Mouse (Mus musculus): ENCODE measurements around the gene Lrrc29.
A peak's percentile ranks its signal among the peaks of the same experiment; 100 is the strongest.

Gene Lrrc29

DNA sequence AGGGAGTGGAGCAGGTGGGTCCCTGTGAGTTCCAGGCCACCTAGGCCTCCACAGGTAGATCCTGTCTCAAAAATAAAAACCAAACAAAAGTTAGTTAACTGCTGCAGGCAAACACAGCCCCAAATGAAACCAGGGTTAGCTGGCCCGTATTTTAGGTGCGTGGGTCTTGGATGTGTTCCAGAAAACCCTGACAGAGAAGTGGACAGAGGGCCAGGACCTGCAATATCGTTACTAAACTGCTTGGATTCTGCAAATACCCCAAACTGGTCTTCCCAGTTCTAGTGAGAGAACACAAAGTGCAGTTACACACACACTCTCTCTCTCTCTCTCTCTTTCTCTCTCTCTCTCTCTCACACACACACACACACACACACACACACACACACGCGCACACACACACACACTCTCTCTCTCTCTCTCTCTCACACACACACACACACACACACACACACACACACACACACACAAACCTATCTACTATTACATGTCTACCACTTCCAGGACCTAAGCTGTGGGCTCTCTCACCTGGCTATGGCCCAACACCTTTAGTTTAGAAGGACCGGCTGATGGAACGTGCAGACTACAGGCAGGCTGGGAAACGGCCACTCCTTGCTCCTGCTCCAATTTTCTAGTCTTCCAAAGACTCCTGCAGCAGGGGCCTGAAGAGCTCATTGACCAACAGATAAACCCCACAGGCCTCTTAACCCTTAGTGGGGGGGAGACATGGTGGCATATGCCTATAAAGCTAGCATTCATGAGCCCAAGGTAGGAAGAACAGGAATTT is 17.9 kb upstream of the Lrrc29 start:
- no peak for DNase-seq

DNA sequence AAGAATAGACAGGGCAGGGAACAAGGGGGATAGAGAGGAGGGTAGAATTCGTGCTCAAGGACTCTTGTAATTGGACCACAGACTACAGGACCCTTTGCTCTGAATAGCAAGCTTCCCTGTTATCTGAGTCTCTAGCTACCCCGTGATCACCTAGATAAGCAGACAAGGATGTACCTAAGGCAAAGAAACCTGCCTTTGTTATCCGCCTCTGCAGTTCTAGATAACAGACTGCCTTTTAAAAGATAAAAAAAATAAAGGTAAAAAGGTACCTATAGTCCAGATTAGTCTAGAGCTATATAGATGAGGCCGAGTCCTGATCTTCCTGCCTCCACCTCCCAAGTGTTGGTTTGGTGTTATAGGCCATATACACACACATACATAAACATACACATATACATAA is 16.7 kb upstream of the Lrrc29 start:
- no peak for DNase-seq

DNA sequence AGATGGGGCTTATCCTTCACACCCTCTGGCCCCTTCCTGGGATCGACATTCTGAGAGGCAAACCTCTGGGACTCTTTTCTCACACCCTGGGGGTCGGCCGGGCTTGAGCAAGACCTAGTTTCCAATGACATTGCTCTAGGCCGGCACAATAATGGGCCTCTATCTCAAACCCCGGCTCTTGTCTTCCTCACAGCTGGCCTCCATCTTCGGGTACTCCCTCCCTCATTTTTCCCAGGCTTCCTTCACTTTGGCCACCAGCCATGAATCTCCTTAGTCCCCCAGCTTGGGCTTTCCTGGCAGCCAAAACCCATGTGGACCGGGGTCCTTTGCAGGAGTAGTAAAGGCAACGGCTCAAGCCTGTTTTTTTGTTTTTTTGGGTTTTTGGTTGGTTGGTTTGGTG is 15.3 kb upstream of the Lrrc29 start:
- no peak for DNase-seq

DNA sequence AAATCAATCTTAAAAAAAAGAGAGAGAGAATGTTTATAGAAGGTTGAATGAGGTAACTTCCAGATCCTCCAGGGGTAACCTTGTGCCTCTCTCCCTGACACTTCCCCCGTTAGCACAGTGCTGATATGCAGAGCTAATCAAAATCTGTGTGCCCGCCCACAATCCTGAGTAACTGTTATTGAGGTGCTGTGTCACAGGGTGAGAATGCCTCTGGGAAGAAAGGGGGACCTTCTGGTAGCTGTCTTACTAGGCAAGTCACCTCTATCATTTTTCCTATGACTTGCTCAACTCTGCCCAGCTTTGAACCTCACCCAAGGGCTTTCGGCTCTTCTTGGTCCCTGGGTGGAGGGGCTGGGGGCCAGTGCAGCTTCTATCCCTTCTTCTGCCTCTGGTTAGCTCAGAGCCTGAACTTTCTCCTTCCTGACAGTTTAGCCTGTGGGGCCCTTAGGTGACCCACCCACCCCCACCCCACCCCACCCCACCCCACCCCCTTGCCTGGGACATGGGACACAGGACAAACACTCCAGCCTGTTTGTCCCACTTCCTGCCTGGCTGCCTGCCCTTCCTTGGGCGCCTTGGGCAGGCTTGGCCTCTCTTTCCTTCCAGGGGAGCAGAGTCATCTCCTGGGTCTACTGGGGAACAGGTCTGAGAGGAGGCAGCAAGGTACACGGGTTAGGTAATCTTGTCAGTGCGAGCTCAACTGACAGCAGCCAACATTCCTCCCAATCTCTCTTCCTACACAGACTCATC is 14.0 kb upstream of the Lrrc29 start:
- DNase-seq: peak; percentile 56 to 75

DNA sequence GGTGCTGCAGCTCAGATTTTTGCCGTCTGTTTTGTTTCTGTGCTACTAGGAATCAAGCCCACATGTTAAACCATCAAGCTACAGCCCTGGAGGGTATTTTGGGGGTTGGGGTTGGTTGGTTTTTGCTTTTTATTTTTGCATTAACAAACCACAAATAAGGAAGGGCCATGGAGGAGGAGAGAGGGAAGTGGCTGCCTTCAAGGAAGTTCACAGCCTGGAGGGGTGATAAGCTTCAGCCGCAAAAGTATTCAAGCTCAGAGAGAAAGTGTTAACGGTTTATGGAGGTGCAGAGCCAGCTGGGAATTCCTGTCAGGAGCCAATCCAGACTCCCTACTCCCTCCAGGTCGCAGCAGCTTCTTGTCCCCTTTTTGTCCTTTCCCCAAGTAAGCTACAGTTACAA is 12.9 kb upstream of the Lrrc29 start:
- DNase-seq: no peak

DNA sequence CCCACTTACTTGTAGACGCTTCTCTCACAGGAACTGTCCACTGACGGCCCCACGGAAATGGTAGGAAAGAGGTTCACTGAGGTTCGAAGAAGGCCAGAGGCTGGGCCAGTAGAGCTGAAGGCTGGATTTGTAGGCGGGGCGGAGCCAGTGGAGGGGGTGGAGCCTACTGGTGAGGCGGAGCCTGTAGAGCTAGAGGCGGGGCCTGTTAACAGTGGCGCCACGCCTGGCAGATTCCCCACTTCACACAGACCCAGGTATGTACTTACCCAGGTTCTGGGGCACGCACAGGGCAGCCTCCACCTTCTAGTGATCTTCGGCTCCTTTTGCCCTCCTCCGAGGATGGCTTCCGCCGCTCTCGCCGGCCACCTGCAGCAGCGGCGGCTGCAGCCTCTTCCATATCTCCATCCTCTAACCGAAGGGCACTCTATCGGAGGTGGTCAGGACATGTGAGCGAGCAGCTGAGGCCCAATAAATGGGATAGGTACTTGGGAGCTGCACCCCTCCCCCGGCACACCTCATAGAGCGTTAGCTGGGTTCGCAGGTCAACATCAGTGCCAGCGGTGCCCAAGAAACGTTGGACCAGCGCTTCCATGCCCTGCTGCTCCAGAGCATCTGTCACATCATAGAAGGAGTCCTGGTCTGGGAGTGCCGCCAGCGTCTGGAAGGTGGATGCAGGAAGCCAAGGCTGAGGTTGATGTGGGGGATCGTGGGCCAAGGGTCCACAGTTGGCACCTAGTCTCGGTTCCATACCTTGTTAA is 10.5 kb upstream of the Lrrc29 start:
- DNase-seq: no peak

DNA sequence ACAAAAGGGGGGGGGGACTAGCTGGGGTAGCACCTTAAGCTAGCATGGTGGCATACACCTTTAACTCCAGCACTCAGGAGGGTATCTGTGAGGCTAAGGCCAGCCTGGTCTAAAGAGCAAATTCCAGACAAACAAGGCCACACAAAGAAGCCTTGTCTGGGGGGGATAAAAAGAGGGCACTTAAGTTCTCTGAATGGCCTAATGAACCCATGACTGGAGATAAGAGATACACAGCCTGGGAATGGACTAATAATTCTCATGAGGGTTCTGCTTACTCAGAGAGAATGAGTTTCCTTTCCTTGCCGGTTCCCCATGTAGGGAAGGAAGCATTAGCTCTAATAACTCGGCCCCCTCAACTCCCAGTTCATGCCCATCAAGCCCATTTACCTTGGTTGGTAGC is 6.4 kb upstream of the Lrrc29 start:
- DNase-seq: no peak

- no peak for DNase-seq
Measured at GRCm38 (mm10) chr8:105331931-105332330, 5.9 kb upstream of the Lrrc29 start.

DNA sequence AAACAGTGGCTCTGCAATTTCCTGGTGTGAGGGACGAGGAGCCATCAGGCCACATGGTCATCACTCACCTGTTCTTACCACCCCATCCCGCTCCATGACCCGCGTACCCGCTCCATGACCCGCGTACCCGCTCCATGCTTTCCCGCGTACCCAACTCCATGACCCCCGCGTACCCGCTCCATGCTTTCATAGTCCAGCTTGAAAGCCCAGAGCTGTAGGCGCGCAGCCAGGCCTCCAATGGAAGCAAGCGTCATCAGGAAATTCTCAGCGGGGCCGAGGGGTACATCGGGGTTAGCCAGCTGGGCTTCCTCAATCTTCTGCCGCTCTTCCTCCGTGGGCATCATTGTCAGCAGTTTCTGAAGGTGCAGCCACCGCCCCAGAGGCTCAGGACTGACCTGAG is 5.4 kb upstream of the Lrrc29 start:
- DNase-seq: peak in 1 of 2 experiments; percentile 40

GRCm38 (mm10) chr8:105330325-105330724 is 4.2 kb upstream of the Lrrc29 start:
- DNase-seq: peak in 1 of 2 experiments; percentile 52

GRCm38 (mm10) chr8:105326968-105327367 is 890 bp upstream of the Lrrc29 start:
- no peak for DNase-seq

DNA sequence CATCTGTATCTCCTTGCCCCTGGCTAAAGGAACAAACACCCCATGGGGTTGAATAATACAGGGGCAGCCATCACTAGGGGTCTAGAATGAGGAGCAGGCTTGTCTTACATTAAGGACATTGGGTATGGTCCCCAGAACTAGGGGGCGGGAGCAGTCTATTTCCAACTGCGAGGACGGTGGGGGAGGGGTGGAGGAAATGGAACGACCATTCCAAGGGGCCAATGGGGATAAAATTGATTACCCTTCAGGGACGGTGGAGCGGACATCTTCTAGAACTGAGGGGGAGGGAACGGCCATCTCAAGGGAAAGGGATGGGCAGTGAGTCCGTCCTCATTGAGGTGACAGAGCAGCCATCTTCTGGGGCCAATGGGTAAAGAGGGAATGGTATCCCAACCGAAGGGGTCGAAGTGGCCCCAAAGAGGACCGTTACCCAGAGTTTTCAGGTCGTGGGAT is 411 bp downstream of the Lrrc29 start:
- no peak for DNase-seq

- DNase-seq: no peak
Measured at GRCm38 (mm10) chr8:105323183-105323582, 2.9 kb downstream of the Lrrc29 start.

DNA sequence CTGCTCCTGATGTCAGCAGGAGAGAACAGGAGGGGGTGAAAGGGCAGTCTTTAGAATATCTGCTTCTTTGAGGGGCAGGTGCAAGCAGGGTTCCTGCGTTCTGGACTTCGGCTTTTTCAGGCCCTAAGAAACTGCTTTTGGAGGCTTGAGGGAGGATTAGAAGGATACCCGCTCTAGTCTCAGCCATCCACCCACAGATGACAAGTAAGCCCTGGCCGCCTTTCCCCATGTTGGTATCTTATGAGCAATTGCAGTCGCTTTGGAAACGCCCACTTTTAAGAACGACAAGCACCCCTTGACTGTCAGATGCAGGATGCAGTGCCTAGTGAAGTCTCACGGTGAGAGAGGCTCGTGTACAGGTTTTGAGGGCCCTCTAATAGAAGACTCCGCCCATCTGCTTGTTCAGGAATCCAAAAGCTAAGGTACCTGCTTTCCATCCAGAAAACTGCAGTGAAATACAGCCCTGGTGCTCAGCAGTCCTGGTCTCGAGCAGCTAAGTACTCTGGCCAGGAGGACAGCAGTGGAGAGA is 7.4 kb downstream of the Lrrc29 start:
- no peak for DNase-seq

DNA sequence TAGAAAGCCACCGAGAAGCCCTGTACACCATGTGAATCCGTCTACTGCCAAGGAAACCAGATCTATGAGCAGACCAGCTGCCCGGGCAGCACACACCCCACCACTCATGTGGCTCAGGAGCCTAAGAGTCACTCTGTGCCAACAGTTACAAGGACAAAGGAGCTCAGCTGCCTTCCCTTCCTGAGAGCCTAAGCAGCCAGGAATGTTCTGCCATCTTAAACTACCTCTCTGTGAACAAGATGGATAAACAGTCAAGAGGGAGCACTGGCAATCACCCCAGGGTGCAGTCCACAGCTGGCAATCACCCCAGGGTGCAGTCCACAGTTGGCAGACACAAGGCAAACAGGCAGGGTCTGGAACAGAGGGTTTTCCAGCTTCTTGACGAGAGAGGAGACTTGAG is 8.1 kb downstream of the Lrrc29 start:
- DNase-seq: no peak

- DNase-seq: no peak
Measured at GRCm38 (mm10) chr8:105315073-105315769, 10.9 kb downstream of the Lrrc29 start.

DNA sequence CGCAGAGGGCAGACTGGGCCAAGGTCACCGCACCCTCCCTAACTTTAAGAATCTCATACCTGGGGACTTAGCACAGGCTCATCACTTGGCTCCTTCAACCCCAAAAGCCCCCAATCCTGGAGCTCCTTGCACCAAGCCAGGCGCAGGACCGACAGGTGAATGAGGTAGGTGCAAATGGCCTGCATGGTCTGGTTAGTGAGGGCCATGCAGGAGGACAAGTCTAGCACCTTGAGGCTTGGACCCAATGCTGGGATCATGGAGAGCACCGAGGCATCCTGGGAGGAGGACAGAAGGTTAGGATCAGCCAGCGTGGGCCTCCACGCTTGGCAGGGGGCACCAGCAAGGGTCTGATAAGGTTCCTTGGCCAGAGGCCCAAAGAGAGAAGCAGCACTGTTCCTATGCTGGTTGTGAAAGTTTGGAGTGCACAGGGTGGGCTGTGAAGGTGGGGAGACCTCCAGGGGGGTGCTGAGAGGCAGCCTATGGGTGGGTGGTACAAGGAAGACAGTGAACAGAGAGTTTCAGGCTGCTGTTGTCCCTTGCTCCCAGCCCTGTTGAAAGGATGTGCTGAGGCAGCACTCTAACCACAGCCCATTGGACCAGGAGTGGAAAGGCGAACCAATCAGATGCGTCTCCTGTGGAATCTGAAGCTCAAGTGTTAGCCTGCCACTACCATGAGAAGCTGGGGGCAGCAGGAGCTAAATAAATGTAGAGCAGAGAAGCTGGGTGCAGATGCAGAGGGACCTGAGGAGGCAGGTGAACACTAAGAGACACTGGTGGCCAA is 12.3 kb downstream of the Lrrc29 start:
- no peak for DNase-seq

GRCm38 (mm10) chr8:105312891-105313481 is 13.1 kb downstream of the Lrrc29 start:
- DNase-seq: no peak

GRCm38 (mm10) chr8:105311718-105312117 is 14.4 kb downstream of the Lrrc29 start:
- no peak for DNase-seq

- DNase-seq: no peak
Measured at GRCm38 (mm10) chr8:105310118-105310517, 16.0 kb downstream of the Lrrc29 start.

DNA sequence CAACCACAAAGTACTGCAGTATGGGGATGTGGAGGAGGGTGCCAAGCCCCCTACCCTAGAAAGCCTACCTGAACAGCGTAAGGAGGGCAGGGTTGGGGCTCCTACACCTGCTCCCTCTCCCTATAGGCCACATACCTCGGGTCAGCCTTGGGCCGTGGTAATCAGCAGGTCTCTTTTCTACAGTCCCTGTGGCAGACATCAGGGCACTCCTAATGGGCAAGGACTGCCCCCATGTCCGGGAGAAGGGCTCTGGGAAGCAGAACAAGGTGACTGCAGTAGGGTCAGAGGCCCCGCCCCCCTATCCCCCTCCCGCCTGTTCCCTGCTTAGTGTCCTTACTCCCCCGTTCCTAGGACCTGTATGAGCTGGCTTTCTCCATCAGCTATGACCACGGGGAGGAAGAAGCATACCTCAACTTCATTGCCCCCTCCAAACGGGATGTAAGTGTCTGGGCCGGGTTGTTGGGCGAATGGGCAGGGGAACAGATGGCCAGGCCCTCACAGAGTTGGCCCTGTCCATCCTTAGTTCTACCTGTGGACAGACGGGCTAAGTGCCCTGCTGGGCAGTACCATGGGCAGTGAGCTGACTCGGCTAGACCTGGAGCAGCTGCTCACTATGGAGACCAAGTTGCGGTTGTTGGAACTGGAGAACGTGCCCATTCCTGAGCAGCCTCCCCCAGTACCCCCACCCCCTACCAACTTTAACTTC is 16.8 kb downstream of the Lrrc29 start:
- DNase-seq: no peak

Data from kidney, postnatal 25 days (tissue).